ENCODE assay signal across 8 mouse cellular contexts in genomic region chr15:103061131-103061825, GRCm38 (mm10). TPM values are rescaled to one million over a fixed set of nuclear protein-coding genes. Genes with fewer than 3 reads are reported as not detected.
A peak's percentile ranks its signal among the peaks of the same experiment; 100 is the strongest.
DNase-seq lines count a peak whose midpoint lies in the region; ATAC-seq and TF ChIP-seq lines count a peak whose summit lies in the region.
"Had no signal": no experiment of that assay in that cellular context is flagged by ENCODE, and none has a peak within 500 bp of the region (broad histone marks: within the 10 kb centered on the region; RNA-seq: fewer than 3 reads in every experiment).

No protein-coding gene starts in this region.

- peak; percentile 59; the same call in 1 of the 2 replicates for ATAC-seq in hindbrain, embryonic 11.5 days (ENCODE audit: low FRiP score)
- ATAC-seq in limb, embryonic 12.5 days (ENCODE audit: insufficient number of reproducible peaks, insufficient read depth, low FRiP score, low TSS enrichment, low read depth): no peak

- H3K4me1 ChIP-seq in ES-Bruce4 (ENCODE audit: control insufficient read depth, insufficient read depth, low read length): no peaks in the 10 kb centered on the region
- 0 out of 2 replicates have a peak, but pooled peaks cover 2% of the 10 kb centered on the region for H3K4me1 ChIP-seq in hindbrain, embryonic 11.5 days (replicated peaks; ENCODE audit: control insufficient read depth, insufficient read depth, low read length)
- H3K4me1 ChIP-seq in limb, embryonic 12.5 days (replicated peaks): peaks cover 34% of the 10 kb centered on the region

- H3K9me3 ChIP-seq in ES-Bruce4 (replicated peaks; ENCODE audit: control insufficient read depth, insufficient read depth, low read length, poor library complexity, severe bottlenecking): no peaks in the 10 kb centered on the region
- H3K9me3 ChIP-seq in hindbrain, embryonic 11.5 days (ENCODE audit: control insufficient read depth, low read length): no peaks in the 10 kb centered on the region
- no peaks in the 10 kb centered on the region for H3K9me3 ChIP-seq in limb, embryonic 12.5 days

- peak overlapping the region; percentile 15 for H3K4me3 ChIP-seq in ES-Bruce4 (ENCODE audit: low read depth, low read length)
- peak overlapping the region; percentile 13; the same call in 1 of the 2 replicates for H3K4me3 ChIP-seq in hindbrain, embryonic 11.5 days (ENCODE audit: low read depth, low read length)
- H3K4me3 ChIP-seq in limb, embryonic 12.5 days (replicated peaks): peak overlapping the region; percentile 20; the same call in 1 of the 2 replicates

- H3K36me3 ChIP-seq in ES-Bruce4 (ENCODE audit: control insufficient read depth, insufficient read depth, low read length, poor library complexity, severe bottlenecking): no peaks in the 10 kb centered on the region
- no peaks in the 10 kb centered on the region for H3K36me3 ChIP-seq in hindbrain, embryonic 11.5 days (ENCODE audit: control insufficient read depth, insufficient read depth, low read length)
- no peaks in the 10 kb centered on the region for H3K36me3 ChIP-seq in limb, embryonic 12.5 days

- TF ChIP-seq POLR2A in ES-Bruce4 (IDR thresholded peaks at IDR 0.05; ENCODE audit: insufficient read depth, low read length): no peak

- TF ChIP-seq EP300 in ES-Bruce4 (IDR thresholded peaks at IDR 0.05; ENCODE audit: insufficient read depth, low read depth, low read length): no peak

- no peak overlapping the region for H3K27ac ChIP-seq in ES-Bruce4 (ENCODE audit: insufficient read depth, low read length)
- peak overlapping the region; percentile 88 for H3K27ac ChIP-seq in hindbrain, embryonic 11.5 days (ENCODE audit: low read depth, low read length)
- H3K27ac ChIP-seq in limb, embryonic 12.5 days: no peak overlapping the region
- H3K27ac ChIP-seq: liver, embryonic 14.5 days had no signal

- peak overlapping the region; percentile 38 for H3K4me2 ChIP-seq in hindbrain, embryonic 11.5 days (replicated peaks; ENCODE audit: low read depth, low read length)
- peak overlapping the region; percentile 51 for H3K4me2 ChIP-seq in limb, embryonic 12.5 days

- DNase-seq in R1 (ENCODE audit: low read depth, low spot score): peak; percentile 41
- peak; percentile 71 for DNase-seq in hindbrain, embryonic 11.5 days (ENCODE audit: low spot score)
- DNase-seq in testis, postnatal 14 days (ENCODE audit: low spot score): peak; percentile 34
- no peak for DNase-seq in left cerebral cortex, adult 18-20 months (ENCODE audit: low spot score in 2 of 2)
- no peak for DNase-seq in lung, postnatal 4 days

- no peak for TF ChIP-seq CTCF in ES-Bruce4 (IDR thresholded peaks at IDR 0.05; ENCODE audit: low read depth, low read length)

- WGBS in hindbrain, embryonic 11.5 days: under 1% methylated on average over 30 of the region's 30 CpGs
- WGBS in limb, embryonic 12.5 days: under 1% methylated on average over 30 of the region's 30 CpGs

- 0 out of 2 replicates have a peak overlapping the region, but pooled peaks have one; percentile 36 for H3K9ac ChIP-seq in ES-Bruce4 (ENCODE audit: low read depth, poor library complexity, severe bottlenecking)
- H3K9ac ChIP-seq in hindbrain, embryonic 11.5 days (ENCODE audit: low read depth, low read length): no peak overlapping the region
- H3K9ac ChIP-seq in limb, embryonic 12.5 days (replicated peaks): no peak overlapping the region
- H3K9ac ChIP-seq: liver, embryonic 14.5 days had no signal

- H3K27me3 ChIP-seq in ES-Bruce4 (ENCODE audit: control insufficient read depth, insufficient read depth, low read length, poor library complexity, severe bottlenecking): peaks cover 15% of the 10 kb centered on the region
- peaks cover 72% of the 10 kb centered on the region for H3K27me3 ChIP-seq in hindbrain, embryonic 11.5 days (ENCODE audit: control insufficient read depth, insufficient read depth, low read length)
- H3K27me3 ChIP-seq in limb, embryonic 12.5 days: peaks cover 95% of the 10 kb centered on the region

RNA-seq across cellular contexts. Expression of gene Hoxc4, which starts 42.5 kb away (rescaled TPM):
- polyA plus RNA-seq in ES-Bruce4 (2011; ENCODE audit: insufficient read depth, insufficient read length, low read depth, missing spikeins): 0.56 and 0.99 TPM in 2 replicates
- 37.3 and 37.8 TPM in 2 replicates for polyA plus RNA-seq in hindbrain, embryonic 11.5 days (2014; fragmentation: Nextera tagmentation; extraction: Ambion mirVana)
- 3.8 and 6.7 TPM in 2 replicates for polyA plus RNA-seq in limb, embryonic 12.5 days (2016; fragmentation: Nextera tagmentation; extraction: Ambion mirVana)
- total RNA-seq in left cerebral cortex, adult 18-20 months (2021): not detected

Comparison
In these comparisons a context has a peak if more than half of its experiments do, and no peak if none do; other contexts are left out.
1. DNase-seq: peak in R1 (single experiment), hindbrain, embryonic 11.5 days (single experiment) and testis, postnatal 14 days (single experiment); none in left cerebral cortex, adult 18-20 months (0 of 2) and lung, postnatal 4 days (0 of 2).
2. Peak in every context shown above with its lines, with median percentiles within 50 percentile points of each other: H3K4me3 ChIP-seq.